Mouse (Mus musculus): ENCODE data around the gene Arsk. TPM values are rescaled to one million over a fixed set of nuclear protein-coding genes. Genes with fewer than 3 reads are reported as not detected.
A peak's percentile ranks its signal among the peaks of the same experiment; 100 is the strongest.

Arsk gene
- 5.1 and 6.0 TPM in 2 replicates for polyA plus RNA-seq (2016; fragmentation: Nextera tagmentation; extraction: Ambion mirVana)

DNA sequence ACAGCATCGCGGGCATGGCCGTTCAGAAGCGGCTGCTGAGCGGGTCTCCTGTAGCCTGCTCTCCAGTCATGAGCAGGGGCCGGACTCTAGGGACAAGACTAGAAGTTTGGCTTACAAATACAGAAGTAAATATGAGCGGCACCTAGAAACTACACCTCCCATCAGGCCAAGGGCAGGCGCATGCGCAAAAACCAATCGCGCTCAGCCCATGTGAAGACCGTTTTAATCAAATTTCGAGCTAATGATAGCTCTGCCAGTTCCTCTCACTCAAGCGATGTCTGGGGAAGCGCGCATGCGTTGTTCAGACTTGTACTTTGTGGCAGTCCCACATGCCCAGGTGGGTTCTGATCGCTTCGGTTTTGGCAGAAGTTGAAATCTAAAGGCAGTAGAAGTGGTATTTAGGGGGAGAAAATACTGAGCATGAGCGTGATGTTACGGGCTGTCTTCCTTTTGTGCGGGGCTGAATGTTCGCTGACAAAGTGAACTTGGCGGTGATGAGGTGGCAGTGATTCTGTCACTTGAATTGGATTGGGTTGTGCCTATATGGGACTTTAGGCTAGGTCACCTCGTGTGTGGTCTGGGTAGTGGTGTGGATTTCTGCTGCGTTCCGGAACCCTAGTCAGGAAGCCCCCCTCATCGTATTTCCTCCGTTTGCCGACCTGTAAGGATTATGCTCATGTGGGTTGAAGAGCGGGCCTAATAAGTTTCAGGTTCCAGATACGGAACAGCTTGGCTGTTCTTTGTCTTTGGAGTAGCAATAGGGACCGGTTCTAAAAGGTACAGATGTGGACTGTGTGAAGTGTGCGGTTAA, at the start of gene Arsk, which contains the start of gene Ttc37:
Gene Arsk, minus strand, starts transcription at position 168 of the 811 bp plus-strand sequence.
Gene Ttc37, plus strand, starts transcription at position 242 of the 811 bp plus-strand sequence.
- peak within 1 kb of the TSS; percentile 71 for H3K9ac ChIP-seq (replicated peaks)
- peak; percentile 94 for ATAC-seq (ENCODE audit: low FRiP score, low read depth)
- peak within 1 kb of the TSS; percentile 67 for H3K27ac ChIP-seq (replicated peaks)
- no peaks in the 10 kb centered on the region for H3K27me3 ChIP-seq
- no peaks in the 10 kb centered on the region for H3K9me3 ChIP-seq
- H3K4me2 ChIP-seq (replicated peaks): peak within 1 kb of the TSS; percentile 59
- no peaks in the 10 kb centered on the region for H3K36me3 ChIP-seq
- H3K4me1 ChIP-seq: 0 out of 2 replicates have a peak, but pooled peaks cover 2% of the 10 kb centered on the region
- WGBS: under 1% methylated on average over 34 of the region's 34 CpGs
- H3K4me3 ChIP-seq: peak within 1 kb of the TSS; percentile 64

DNA sequence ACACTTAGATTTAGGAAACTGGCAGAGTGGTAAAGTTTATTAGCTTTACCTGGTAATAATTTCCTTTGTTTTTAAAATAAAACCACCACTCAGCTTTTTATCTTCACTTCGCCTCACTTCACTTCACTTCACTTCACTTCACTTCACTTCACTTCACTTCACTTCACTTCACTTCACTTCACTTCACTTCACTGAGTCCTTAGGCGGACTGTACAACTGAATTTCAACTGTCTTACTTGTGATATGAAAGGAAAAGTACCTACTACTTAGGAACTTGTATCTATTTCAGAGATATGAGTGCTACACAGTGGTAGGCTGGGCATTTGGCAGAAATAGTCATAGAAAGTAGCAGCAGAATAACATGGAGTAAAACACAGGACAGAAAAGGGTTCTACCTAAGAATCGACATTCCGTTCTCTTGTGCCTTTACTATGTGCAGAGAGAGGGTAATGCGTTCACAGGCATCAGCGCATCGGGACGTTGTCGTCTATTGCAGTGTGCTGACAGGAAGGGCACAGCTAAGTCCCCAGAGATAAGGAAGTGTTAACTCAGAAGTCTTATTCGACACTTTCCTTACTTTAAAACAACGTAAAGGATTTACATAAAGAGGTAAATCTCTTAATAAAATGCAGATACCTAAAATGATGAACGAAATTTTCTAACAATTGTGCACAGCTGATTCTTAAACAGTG, 42.8 kb upstream of the Arsk start:
- no peak for ATAC-seq (ENCODE audit: low FRiP score, low read depth)

DNA sequence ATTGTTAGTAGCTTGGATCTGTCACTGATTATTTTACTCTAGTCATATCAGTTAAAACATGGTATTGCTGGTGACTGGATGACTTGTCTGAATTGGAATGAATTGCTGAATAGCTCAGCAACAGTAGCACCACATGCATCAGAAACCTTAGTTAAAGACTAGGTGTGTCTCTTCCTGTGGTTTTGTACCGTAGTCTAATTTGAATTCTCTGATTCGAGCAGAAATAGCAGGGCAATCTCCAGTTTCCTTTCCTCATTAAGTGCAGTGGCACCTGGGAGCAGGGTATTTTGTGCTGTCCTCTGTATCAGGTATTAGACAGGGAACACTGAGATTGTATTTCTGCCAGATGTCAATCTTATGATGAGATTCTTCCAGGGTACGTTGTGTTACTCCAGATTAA, 40.4 kb upstream of the Arsk start:
- no peaks in the 10 kb centered on the region for H3K9me3 ChIP-seq
- no peak overlapping the region for H3K9ac ChIP-seq (replicated peaks)
- no peak overlapping the region for H3K27ac ChIP-seq (replicated peaks)
- WGBS: 91% methylated on average over 3 of the region's 3 CpGs
- no peak overlapping the region for H3K4me3 ChIP-seq
- no peak for ATAC-seq (ENCODE audit: low FRiP score, low read depth)
- H3K4me1 ChIP-seq: no peaks in the 10 kb centered on the region
- H3K27me3 ChIP-seq: no peaks in the 10 kb centered on the region
- H3K4me2 ChIP-seq (replicated peaks): no peak overlapping the region
- peaks cover 31% of the 10 kb centered on the region; the same call in 1 of the 2 replicates for H3K36me3 ChIP-seq

More for the DNA sequence above, 42.8 kb upstream of the Arsk start:
- Histone ChIP-seq H3K27me3 (no peaks in the 10 kb centered on the region), H3K36me3 (peaks cover 18% of the 10 kb centered on the region; the same call in 1 of the 2 replicates), H3K4me1 (no peaks in the 10 kb centered on the region), H3K9ac (replicated peaks) (no peak overlapping the region), H3K4me3 (no peak overlapping the region), H3K4me2 (replicated peaks) (no peak overlapping the region), H3K9me3 (no peaks in the 10 kb centered on the region), H3K27ac (replicated peaks) (no peak overlapping the region)
- 88% methylated on average over 12 of the region's 12 CpGs for WGBS

DNA sequence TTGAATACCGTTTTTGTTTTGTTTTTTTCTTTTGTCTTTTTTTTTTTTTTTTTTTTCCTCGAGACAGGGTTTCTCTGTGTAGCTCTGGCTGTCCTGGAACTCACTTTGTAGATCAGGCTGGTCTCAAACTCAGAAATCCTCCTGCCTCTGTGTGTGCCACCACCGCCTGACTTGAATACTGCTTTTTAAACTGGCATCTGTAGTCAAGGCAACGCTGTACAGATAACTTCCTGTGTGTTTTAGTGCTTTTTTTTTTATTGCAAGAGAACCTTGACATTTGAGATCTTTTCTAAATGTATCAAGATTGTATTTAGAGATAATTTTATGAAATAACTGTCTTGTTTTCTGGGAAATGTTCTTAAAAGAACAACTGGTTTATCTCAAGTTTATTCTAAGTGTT, 34.0 kb upstream of the Arsk start:
- peaks cover 45% of the 10 kb centered on the region for H3K36me3 ChIP-seq

DNA sequence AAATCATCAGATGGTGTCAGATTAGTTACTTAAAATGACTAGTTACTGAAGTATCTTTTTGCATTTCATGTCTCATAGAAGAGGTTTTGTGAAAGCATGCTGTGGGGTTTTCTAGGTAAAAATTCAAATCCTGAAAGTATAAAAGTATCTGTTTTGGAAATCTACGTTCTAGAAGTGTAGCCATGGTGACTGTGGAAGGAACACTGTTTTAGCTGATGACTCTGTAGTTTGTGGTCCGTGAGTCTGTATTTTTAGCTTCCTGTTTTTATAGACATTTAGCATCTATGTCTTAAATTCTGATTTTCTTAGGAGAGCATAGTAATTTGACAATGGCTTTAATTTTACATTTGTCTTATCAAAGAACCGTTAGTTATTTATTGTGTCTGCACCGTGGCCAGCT, 30.3 kb upstream of the Arsk start:
- 91% methylated on average over 4 of the region's 4 CpGs for WGBS
- peaks cover 48% of the 10 kb centered on the region for H3K36me3 ChIP-seq
- no peaks in the 10 kb centered on the region for H3K4me1 ChIP-seq
- no peaks in the 10 kb centered on the region for H3K9me3 ChIP-seq
- no peaks in the 10 kb centered on the region for H3K27me3 ChIP-seq
- no peak overlapping the region for H3K27ac ChIP-seq (replicated peaks)
- H3K4me3 ChIP-seq: no peak overlapping the region
- no peak for ATAC-seq (ENCODE audit: low FRiP score, low read depth)
- no peak overlapping the region for H3K9ac ChIP-seq (replicated peaks)
- no peak overlapping the region for H3K4me2 ChIP-seq (replicated peaks)

More for the DNA sequence above, 34.0 kb upstream of the Arsk start:
- H3K27ac ChIP-seq (replicated peaks): no peak overlapping the region
- H3K9ac ChIP-seq (replicated peaks): no peak overlapping the region
- H3K27me3 ChIP-seq: no peaks in the 10 kb centered on the region
- WGBS: 80% methylated on average over 4 of the region's 4 CpGs
- no peak overlapping the region for H3K4me3 ChIP-seq
- no peak overlapping the region for H3K4me2 ChIP-seq (replicated peaks)
- no peak for ATAC-seq (ENCODE audit: low FRiP score, low read depth)
- no peaks in the 10 kb centered on the region for H3K9me3 ChIP-seq
- no peaks in the 10 kb centered on the region for H3K4me1 ChIP-seq

DNA sequence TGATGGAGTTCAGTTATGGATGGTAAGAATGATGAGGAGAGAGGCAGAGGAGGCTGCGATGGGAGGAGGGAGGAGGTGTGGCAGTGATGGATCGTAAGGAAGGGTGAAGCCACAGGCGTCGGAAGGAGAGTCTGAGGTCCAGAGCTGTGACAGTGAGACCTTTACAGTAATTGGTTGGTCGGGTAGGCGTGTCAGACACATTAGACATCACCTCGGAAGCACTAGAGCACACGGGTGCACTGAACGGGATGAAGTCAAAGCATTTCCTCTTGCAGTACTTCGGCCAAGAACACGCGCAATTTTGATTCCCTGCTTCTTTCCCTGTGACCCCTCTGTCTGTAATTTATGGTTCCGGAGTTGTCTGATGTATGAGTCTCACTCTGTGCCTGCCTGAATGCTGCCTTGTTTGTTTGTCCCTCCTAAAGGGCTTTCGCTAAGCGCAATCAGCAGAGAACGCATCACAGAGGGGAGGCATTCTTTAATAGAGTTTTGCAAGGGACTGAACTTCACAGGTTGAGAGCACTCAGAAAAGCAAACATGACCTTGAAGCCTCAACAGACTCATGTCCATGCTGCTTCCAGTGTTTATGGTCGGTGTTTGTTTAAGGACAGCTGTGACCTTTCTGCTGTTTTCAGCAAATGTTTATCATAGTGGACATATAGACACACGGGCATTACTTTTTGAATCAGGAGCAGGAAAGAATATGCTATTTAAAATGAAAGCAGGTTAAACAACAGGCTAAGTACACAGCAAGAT, 10.8 kb upstream of the Arsk start:
- WGBS: 90% methylated on average over 18 of the region's 18 CpGs
- Histone ChIP-seq H3K36me3 (peaks cover 34% of the 10 kb centered on the region), H3K4me2 (replicated peaks) (no peak overlapping the region), H3K27ac (replicated peaks) (no peak overlapping the region), H3K9me3 (no peaks in the 10 kb centered on the region), H3K4me1 (no peaks in the 10 kb centered on the region; the same call in 1 of the 2 replicates), H3K9ac (replicated peaks) (no peak overlapping the region), H3K4me3 (no peak overlapping the region), H3K27me3 (no peaks in the 10 kb centered on the region)
- ATAC-seq (ENCODE audit: low FRiP score, low read depth): no peak

DNA sequence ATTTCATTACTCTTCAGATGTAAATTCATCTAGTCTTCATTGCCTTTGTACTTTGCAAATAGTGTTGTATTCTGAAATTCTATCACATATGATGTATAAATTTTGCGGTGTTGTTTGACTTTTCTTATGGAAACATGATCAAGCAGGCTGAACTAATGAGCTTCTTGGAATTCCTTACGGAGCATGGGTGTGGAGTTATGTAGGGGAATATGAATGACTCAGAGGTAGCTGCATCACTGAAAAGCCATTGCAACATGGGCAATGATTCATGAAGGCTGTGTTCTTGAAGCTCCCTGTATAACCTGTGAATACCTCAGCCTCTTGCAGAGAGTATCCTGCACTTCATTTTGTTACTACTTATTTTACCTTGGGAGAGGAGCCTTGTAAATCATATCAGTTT, 3.5 kb upstream of the Arsk start:
- Histone ChIP-seq H3K36me3 (no peaks in the 10 kb centered on the region), H3K27ac (replicated peaks) (no peak overlapping the region), H3K9ac (replicated peaks) (no peak overlapping the region), H3K4me3 (no peak overlapping the region), H3K27me3 (no peaks in the 10 kb centered on the region), H3K4me1 (peaks cover 2% of the 10 kb centered on the region; the same call in 1 of the 2 replicates), H3K4me2 (replicated peaks) (no peak overlapping the region), H3K9me3 (no peaks in the 10 kb centered on the region)
- 94% methylated on average over 2 of the region's 2 CpGs for WGBS
- no peak for ATAC-seq (ENCODE audit: low FRiP score, low read depth)

DNA sequence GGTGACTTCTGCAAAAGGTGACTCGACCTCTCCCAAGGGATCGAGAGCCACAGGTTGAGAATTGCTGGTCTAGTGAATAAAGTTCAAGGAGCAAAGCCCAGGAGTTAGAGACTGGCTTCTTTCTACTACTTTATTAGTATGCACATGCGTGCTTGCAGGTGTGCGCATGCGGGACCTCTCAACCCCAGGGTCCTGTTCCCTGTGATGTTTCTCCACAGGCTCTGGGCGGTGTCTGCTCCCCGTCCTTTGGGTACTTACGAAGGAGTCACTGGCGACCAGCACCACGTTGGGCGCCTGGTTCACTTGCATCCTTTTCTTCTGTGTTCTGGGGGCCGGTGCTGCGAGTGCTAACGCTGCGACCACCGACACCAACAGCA, 356 bp downstream of the Arsk start:
- H3K4me1 ChIP-seq: 0 out of 2 replicates have a peak, but pooled peaks cover 2% of the 10 kb centered on the region
- H3K9me3 ChIP-seq: no peaks in the 10 kb centered on the region
- peak overlapping the region; percentile 68 for H3K9ac ChIP-seq (replicated peaks)
- peak overlapping the region; percentile 64 for H3K4me3 ChIP-seq
- H3K36me3 ChIP-seq: no peaks in the 10 kb centered on the region
- ATAC-seq (ENCODE audit: low FRiP score, low read depth): peak; percentile 84
- peak overlapping the region; percentile 67 for H3K27ac ChIP-seq (replicated peaks)
- H3K27me3 ChIP-seq: no peaks in the 10 kb centered on the region
- 3% methylated on average over 16 of the region's 16 CpGs for WGBS
- H3K4me2 ChIP-seq (replicated peaks): peak overlapping the region; percentile 59

DNA sequence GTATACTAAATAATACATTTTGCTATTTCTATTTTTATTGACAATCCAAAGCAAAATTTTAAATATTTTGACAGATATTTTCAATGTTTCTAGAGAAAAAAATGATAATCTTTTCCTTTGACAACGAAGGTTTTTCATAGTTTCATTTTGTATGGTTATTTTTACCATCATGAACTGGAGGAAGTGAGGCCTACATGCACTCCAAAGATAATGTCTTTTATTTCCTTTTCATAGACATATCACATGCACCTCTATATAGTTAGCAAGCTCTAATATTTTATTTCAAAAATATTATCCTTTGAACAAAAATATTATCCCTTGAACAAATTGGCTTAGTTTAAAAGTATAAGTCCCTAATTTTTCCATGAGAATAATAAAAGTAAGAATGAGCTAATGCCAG, 24.1 kb downstream of the Arsk start:
- Histone ChIP-seq H3K4me3 (no peak overlapping the region), H3K9me3 (no peaks in the 10 kb centered on the region), H3K27ac (replicated peaks) (no peak overlapping the region), H3K27me3 (no peaks in the 10 kb centered on the region), H3K4me1 (no peaks in the 10 kb centered on the region), H3K36me3 (no peaks in the 10 kb centered on the region), H3K4me2 (replicated peaks) (no peak overlapping the region), H3K9ac (replicated peaks) (no peak overlapping the region)
- no peak for ATAC-seq (ENCODE audit: low FRiP score, low read depth)
- WGBS: 82% methylated on average over 1 of the region's 1 CpGs

DNA sequence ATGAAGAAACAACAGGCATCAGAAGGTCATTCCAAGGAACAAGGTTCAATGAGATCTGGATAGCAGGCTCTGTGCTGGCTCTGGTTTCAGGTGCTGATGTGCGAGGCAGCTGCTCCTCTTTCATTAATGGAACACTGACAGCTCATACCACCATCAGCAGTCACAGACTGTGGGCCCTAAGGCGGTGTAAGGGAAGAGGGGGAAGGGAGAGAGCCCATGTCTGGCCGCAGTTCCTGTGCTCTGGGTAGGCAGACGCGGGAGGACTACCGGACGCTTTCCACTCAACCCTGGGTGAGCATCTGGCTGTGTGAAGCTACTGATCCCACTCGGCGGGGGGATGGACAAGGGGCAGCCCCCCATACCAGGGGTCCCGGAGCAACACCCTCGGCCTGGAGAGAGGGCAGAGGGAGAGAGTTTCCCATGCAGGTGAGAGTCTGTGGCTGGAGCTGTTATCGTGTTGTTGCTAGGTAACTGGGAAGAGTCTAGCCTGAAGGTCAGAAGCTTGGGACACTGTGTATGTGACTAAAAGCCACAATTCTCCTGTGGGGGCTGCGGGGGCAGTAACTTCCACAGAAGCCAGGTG, 34.0 kb downstream of the Arsk start:
- Histone ChIP-seq H3K27ac (replicated peaks) (no peak overlapping the region), H3K4me1 (no peaks in the 10 kb centered on the region), H3K27me3 (no peaks in the 10 kb centered on the region), H3K9ac (replicated peaks) (no peak overlapping the region), H3K36me3 (peaks cover 12% of the 10 kb centered on the region; the same call in 1 of the 2 replicates), H3K4me2 (replicated peaks) (no peak overlapping the region), H3K9me3 (no peaks in the 10 kb centered on the region), H3K4me3 (no peak overlapping the region)
- 84% methylated on average over 13 of the region's 13 CpGs for WGBS
- 0 out of 2 replicates have a peak, but pooled peaks have one; percentile 38 for ATAC-seq (ENCODE audit: low FRiP score, low read depth)

DNA sequence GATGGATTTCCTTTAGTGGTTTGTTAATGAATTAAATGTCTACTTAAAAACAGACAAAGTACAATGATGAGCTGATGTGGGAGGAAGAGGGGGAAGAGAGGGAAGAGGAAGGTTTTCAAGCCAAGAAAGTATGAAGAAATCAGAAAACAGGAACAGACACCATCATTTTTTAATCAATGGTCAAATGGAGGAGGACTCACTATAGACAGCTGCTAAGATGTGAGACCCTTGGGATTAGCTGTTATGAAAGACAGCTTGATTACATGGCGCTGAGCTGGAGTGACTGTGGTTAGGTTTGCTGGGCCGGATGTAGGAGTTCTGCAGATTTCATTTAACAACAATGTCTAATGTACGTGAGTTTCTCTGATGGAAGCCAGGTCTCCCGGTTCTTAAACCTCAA, 34.9 kb downstream of the Arsk start:
- Histone ChIP-seq H3K36me3 (peaks cover 12% of the 10 kb centered on the region; the same call in 1 of the 2 replicates), H3K27me3 (no peaks in the 10 kb centered on the region), H3K4me1 (no peaks in the 10 kb centered on the region), H3K4me2 (replicated peaks) (no peak overlapping the region), H3K9ac (replicated peaks) (no peak overlapping the region), H3K4me3 (no peak overlapping the region), H3K27ac (replicated peaks) (no peak overlapping the region), H3K9me3 (no peaks in the 10 kb centered on the region)
- ATAC-seq (ENCODE audit: low FRiP score, low read depth): no peak
- 89% methylated on average over 4 of the region's 4 CpGs for WGBS
